Mouse (Mus musculus) liver, embryonic 12.5 days (tissue): ENCODE data around the gene Trio. TPM values are rescaled to one million over a fixed set of nuclear protein-coding genes. Genes with fewer than 3 reads are reported as not detected.

Source experiments
- polyA plus RNA-seq: library from polyadenylated mRNA; unstranded; fragments of >200 nt; fragmentation: Nextera tagmentation; extraction: Ambion mirVana; gene quantifications from 2 replicates; pipeline ENCODE4 v1.2.1, GENCODE M21; 2016

Trio gene
- polyA plus RNA-seq, 1 experiment from 2014 or later = 5.6 TPM

Other genes with a start within 250 kb of the Trio start
- gene Dnah5, start 177.9 kb upstream of the Trio start, polyA plus RNA-seq = 0.01 TPM in 1 of 2 replicates, not detected in the other